Mouse (Mus musculus) retina, adult 2 months (tissue): ENCODE results near the gene Qprt.

Experiments used
- DNase-seq: peaks from one replicate; pipeline ENCODE4 v3.0.0-alpha.2; 2012; ENCODE audit warnings: low read depth, low spot score

The Qprt gene

GRCm38 (mm10) chr7:127121911-127122270 lies at the start of gene Qprt:
Gene Qprt (minus strand): TSS chr7:127122226.
- no peak for DNase-seq

DNA sequence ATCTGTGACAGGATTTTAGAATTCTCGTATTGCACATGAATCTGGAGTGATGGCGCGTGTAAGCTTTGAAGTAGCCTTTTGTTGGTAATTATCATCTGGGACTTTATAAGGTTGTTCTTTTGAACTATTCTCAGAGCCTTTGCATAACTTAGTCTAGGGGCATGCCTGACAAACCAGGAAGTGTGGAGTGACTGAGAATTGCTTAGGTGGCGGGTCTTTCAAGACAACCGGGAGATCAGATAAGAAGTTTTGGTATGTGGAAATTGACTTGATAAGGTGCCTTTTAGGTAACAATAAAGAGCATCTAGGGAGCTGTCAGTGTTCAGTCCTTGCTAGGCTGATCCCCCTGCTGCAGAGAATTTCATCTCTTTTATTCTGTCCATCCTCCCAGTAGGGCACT lies 44.5 kb upstream of the Qprt start:
- DNase-seq: no peak

- no peak for DNase-seq
Measured at GRCm38 (mm10) chr7:127165607-127166493, 43.8 kb upstream of the Qprt start.

- DNase-seq: no peak
Measured at GRCm38 (mm10) chr7:127164002-127164401, 42.0 kb upstream of the Qprt start.

DNA sequence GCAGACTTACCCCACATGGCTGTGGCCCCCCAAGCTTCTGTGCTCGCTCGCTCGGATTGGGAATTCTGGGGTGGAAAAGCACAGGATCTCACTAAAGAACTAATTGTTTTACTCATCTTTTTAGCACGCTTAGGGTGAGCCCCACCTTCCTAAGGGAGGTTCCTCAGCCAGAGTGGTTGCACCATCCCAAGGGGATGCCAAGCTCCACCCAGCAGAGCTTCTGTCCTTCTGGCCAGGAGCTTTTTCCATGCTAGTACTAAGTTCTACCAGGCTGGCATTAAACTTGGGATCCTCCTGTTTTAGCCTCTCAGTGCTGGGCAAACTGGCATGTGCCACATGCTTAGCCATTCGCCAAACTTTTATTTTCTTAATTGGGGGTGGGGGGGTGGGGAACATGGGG lies 40.5 kb upstream of the Qprt start:
- DNase-seq: no peak

DNA sequence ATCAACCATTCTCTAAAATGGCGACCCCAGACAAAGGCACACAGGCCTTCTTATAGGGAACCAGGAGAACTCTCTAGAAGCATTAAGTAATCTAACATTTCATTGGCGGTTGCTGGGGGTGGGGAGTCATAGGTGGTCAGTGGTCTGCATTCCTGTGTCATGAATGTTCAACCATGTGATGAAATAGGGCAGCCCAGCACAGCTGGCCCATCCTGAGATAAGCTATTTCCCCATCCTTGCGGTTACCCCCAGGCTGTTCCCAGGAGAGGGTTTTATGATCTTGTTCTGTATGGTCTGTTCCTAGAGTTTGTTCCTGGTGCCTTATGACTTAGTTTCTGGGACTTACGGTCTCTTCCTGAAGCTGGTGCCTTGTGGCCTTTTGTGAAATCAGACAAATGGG lies 35.5 kb upstream of the Qprt start:
- no peak for DNase-seq

DNA sequence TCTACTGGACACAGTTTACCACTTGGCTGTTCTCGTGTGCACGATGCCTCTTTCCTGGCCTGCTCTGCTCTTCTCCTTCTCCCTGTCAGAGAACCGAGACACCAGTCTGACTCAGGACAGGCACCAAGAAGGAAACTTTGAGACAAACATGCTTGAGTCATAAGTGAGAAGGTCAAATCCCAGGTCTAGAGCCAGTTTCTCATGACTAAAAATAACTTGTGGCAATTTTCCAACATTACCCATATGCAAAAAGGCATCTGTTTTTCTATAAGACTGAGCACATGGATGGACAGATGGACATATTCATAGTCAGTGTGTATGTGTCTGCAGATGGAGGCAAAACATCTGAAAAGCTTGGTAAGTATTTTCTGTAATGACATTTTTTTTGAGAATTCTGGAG lies 31.5 kb upstream of the Qprt start:
- no peak for DNase-seq

DNA sequence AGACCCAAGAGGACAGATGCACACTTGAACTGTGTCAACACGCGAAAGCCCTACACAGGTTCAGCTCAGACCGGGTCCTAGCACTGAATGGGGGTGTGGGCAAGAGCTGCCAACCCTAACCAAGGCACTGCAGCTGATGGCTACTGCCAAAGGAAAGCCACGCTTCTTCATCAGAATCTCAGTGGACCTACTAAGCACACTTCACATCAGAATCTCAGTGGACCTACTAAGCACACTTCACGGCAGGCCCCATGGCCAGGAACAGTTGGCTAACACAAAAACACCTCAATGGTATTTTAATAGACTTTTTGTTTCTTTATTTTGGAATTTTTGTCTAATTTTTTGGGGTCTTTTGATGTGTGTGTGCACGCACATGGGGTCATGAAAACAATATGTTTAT lies 30.4 kb upstream of the Qprt start:
- no peak for DNase-seq

DNA sequence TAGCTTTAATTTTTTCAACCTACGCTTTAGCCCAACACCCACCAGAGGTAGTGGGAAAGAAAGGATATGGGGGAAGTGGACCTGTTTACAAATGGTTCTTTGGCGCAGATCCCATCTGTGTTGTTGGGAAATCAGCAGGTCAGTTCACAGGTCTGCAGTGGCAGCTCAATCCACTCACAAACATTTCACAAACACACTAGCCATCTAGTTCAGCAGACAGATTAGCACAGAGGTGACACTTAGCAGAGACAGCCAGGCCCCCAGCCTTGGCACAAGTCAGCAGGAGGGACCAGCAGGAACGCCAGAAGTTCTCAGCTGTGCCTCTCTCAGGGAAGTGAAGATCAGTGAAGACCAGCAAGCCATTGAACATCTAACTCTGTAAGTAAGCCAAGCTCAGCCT lies 25.9 kb upstream of the Qprt start:
- no peak for DNase-seq

GRCm38 (mm10) chr7:127146267-127146603 lies 24.2 kb upstream of the Qprt start:
- no peak for DNase-seq

DNA sequence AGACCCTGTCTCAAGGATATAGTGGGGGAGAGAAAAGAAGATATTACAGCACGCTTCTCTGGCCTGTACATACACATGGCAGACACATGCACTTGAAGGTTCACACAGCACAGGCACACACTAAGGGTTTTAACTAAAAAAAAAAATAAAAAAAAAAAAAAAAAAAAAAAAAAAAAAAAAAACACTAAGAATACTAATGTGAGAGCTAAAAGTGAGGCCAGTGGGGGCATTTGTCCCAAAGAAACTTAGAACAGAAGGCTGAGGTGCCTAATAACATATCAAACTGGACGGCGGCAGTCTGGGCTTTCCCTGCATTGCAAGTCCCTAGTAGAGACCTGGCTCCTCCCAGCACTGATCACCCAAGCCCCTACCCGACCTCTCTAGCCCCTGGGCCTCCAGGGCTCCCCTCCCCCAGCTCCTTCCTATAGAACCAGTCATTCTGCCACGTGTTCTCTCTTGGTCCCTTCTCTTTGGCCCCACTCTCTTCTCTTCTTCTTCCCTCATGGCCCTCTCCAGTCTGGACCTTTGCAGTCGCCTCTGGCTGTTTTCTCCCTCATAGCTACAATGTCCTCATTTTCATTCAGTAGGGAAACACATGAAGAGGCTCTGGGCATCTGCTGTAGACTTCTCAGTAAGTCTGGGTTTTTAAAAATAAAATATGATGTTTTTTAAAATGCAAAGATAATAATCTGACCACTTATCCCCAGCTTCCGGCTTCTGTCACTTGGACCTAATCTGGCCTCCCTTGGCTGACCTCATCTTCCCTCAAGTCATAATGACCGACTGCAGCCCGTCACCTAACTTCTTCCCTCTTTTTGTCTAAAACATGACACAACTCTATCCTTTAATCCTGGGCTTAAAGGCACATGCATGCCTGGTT lies 23.6 kb upstream of the Qprt start:
- DNase-seq: no peak

DNA sequence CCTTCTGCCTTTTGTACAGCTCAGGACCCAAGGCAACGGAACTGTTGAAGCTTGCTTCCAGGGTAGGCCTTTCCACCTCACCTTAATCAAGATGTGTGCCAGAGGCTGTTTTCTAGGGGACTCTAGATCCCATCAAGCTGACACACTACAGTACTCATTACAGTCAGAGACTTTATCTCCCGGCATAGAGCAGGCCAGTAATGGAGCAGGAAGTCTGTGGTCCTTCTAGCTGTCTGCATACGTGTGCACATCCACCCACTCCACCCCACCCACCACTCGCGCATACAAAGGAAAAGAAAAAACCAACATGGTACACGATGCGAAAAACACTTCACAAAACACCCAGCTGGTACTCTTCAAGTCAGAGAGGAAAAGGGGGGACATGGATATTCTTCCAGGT lies 22.4 kb upstream of the Qprt start:
- no peak for DNase-seq

GRCm38 (mm10) chr7:127142666-127143065 lies 20.6 kb upstream of the Qprt start:
- DNase-seq: no peak

GRCm38 (mm10) chr7:127142214-127142613 lies 20.2 kb upstream of the Qprt start:
- DNase-seq: no peak

- no peak for DNase-seq
Measured at GRCm38 (mm10) chr7:127140623-127141404, 18.8 kb upstream of the Qprt start.

GRCm38 (mm10) chr7:127139562-127139961 lies 17.5 kb upstream of the Qprt start:
- DNase-seq: no peak

GRCm38 (mm10) chr7:127139100-127139499 lies 17.1 kb upstream of the Qprt start:
- no peak for DNase-seq

GRCm38 (mm10) chr7:127137262-127138017 lies 15.4 kb upstream of the Qprt start, which contains the start of gene Spn:
Gene Spn (minus strand): TSS chr7:127137823.
- DNase-seq: no peak

DNA sequence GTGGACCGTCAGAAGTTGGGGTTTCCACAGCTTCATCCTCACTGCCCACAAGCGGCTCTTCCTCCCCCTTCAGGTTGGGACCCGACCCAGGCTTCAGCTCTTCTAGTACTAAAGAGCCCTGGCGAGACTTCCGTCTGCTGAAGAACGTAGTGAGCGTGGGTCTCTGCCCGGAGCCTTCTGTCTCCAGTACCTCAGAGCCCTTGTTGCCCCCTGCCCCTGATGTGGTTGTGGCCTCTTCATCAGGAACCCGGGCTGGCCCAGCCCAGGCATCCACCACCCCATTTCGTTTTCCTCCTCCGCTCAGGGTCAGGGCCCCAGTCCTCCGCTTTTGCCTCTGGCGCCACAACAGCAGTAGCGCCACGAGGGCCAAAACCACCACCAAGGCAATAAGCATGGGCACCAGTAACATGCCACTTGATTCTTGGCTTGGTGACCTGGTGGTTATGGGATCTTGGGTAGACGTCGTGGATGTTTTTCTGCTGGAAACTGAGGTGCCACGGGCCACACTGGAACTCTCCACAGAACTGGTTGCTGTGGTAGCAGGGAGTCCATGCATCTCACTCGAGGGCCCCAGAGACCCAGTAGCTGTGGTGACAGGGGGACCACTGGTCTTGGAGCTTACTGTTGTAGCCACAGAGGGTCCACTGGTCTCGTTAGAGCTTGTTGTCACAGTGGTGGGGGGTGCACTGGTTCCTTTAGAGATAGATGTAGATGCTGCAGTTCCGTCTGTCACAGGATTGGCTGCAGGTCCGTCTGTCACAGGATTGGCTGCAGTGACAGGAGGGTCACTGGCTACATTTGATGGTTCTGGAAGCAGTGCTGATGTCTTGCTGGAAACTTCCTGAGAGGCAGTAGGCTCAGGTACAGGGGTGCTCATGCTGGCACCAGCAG lies 14.4 kb upstream of the Qprt start:
- no peak for DNase-seq

GRCm38 (mm10) chr7:127134821-127135447 lies 12.9 kb upstream of the Qprt start:
- DNase-seq: no peak
